Mouse (Mus musculus): ENCODE measurements around the gene Cd2bp2.

Gene Cd2bp2

DNA sequence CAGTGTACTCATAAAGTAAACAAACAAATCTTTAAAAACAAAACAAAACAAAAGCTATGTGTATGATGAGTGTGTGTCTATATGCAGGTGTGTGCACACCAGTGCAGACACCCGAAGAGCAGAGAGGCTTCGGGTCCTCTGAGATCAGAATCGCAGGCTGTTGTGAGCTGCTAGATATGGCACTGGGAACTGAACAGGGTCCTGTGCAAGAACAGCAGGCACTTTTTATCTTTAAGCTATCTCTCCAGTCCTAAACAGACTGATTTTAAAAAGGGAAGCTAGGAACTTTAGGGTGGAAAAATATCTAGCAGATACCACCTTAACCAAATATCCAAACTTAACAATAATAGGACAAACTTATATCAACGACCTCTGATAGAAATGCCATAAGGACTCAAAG is 53.2 kb downstream of the Cd2bp2 start:
- DNase-seq (ENCODE audit: low spot score in 2 of 2): no peak

GRCm38 (mm10) chr7:127142214-127142613 is 53.6 kb downstream of the Cd2bp2 start:
- DNase-seq (ENCODE audit: low spot score in 2 of 2): no peak
